In the genomic region with DNA sequence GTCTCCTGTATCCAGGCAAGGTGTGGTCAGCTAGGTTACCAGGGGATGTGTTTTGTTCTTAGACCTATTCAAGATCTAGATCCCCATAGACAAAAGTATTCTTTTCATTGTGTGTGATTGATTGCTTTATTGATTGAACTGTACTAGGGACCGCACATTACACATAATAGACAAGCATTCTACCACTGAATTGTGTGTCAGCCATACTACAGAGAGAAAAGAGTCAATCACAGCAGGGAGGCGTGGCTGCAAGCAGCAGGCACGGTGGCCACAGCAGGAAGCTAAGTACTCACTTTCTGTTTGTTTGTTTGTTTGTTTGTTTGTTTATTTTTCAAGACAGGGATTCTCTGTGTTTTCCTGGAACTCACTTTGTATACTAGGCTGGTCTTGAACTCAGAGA, we compare ENCODE assay signal across 15 mouse cellular contexts. TPM values are rescaled to one million over a fixed set of nuclear protein-coding genes. Genes with fewer than 3 reads are reported as not detected.
DNase-seq lines count a peak whose midpoint lies in the region; ATAC-seq and TF ChIP-seq lines count a peak whose summit lies in the region.
"Had no signal": no experiment of that assay in that cellular context is flagged by ENCODE, and none has a peak within 500 bp of the region (broad histone marks: within the 10 kb centered on the region; RNA-seq: fewer than 3 reads in every experiment).

No protein-coding gene starts in this region.

- H3K36me3 ChIP-seq in kidney, adult 2 months (ENCODE audit: control insufficient read depth, insufficient read depth, low read length), result no peaks in the 10 kb centered on the region
- no peaks in the 10 kb centered on the region for H3K36me3 ChIP-seq in kidney, embryonic 16.5 days (ENCODE audit: insufficient read depth, low read length)
- no peaks in the 10 kb centered on the region for H3K36me3 ChIP-seq in macrophage (ENCODE audit: inconsistent target)
- H3K36me3 ChIP-seq: midbrain, embryonic 13.5 days had no signal

- H3K27me3 ChIP-seq in kidney, adult 2 months (replicated peaks; ENCODE audit: control insufficient read depth, insufficient read depth, low read length), result no peaks in the 10 kb centered on the region
- no peaks in the 10 kb centered on the region for H3K27me3 ChIP-seq in kidney, embryonic 16.5 days (ENCODE audit: insufficient read depth, low read length)
- H3K27me3 ChIP-seq: limb, embryonic 12.5 days; midbrain, embryonic 13.5 days had no signal

- H3K9ac ChIP-seq in kidney, embryonic 16.5 days (replicated peaks; ENCODE audit: low read length), result no peak overlapping the region
- H3K9ac ChIP-seq: limb, embryonic 12.5 days; midbrain, embryonic 13.5 days had no signal

- WGBS in kidney, adult 2 months, result 79% methylated on average over 3 of the region's 3 CpGs
- 74% methylated on average over 3 of the region's 3 CpGs for WGBS in kidney, embryonic 16.5 days
- 83% methylated on average over 3 of the region's 3 CpGs for WGBS in macrophage (ENCODE audit: missing documents)

- peaks cover 3% of the 10 kb centered on the region; the same call in 1 of the 2 replicates for H3K4me1 ChIP-seq in kidney, adult 2 months (ENCODE audit: control insufficient read depth, insufficient read depth, low read length)
- H3K4me1 ChIP-seq in kidney, embryonic 16.5 days (ENCODE audit: insufficient read depth, low read length), result no peaks in the 10 kb centered on the region
- H3K4me1 ChIP-seq: limb, embryonic 12.5 days; midbrain, embryonic 13.5 days had no signal

- no peak overlapping the region for H3K4me2 ChIP-seq in kidney, embryonic 16.5 days (replicated peaks; ENCODE audit: low read depth, low read length)
- H3K4me2 ChIP-seq: limb, embryonic 12.5 days; midbrain, embryonic 13.5 days had no signal

- TF ChIP-seq POLR2A in kidney, adult 2 months (IDR thresholded peaks at IDR 0.05; ENCODE audit: low read depth, low read length), result no peak

- peak overlapping the region; percentile 82 for H3K27ac ChIP-seq in gastrocnemius, adult 2 months
- H3K27ac ChIP-seq in kidney, adult 2 months (ENCODE audit: insufficient read depth, low read depth, low read length), result peak overlapping the region; percentile 16
- H3K27ac ChIP-seq in kidney, embryonic 16.5 days (ENCODE audit: low read length), result no peak overlapping the region
- H3K27ac ChIP-seq in macrophage, result peak overlapping the region; percentile 95
- H3K27ac ChIP-seq: limb, embryonic 12.5 days; midbrain, embryonic 13.5 days had no signal

- no peak overlapping the region for H3K4me3 ChIP-seq in gastrocnemius, adult 2 months
- H3K4me3 ChIP-seq in kidney, adult 2 months (ENCODE audit: insufficient read depth, low read depth, low read length), result no peak overlapping the region
- no peak overlapping the region for H3K4me3 ChIP-seq in kidney, embryonic 16.5 days (ENCODE audit: low read length)
- H3K4me3 ChIP-seq in macrophage (ENCODE audit: inconsistent target), result no peak overlapping the region
- H3K4me3 ChIP-seq: limb, embryonic 12.5 days; midbrain, embryonic 13.5 days had no signal

- intact Hi-C loops in gastrocnemius, adult 2 months (cut with DNase I), result loop anchor here (5.0 kb wide), 1 partner anchor 52 kb away; no protein-coding TSS in a partner anchor

- ATAC-seq in kidney, embryonic 16.5 days (ENCODE audit: low FRiP score, low TSS enrichment), result no peak
- ATAC-seq: midbrain, embryonic 13.5 days had no signal

- no peak for DNase-seq in gastrocnemius, adult 2 months
- no peak for DNase-seq in gastrocnemius, adult 8-10 months (ENCODE audit: low spot score in 2 of 2)
- DNase-seq in kidney, adult 2 months, result no peak
- peak; percentile 52 for DNase-seq in NIH3T3 (ENCODE audit: low read depth)
- no peak for DNase-seq in left cerebral cortex, adult 11 months (ENCODE audit: low spot score)
- no peak for DNase-seq in yolk sac, embryonic 10.5 days (ENCODE audit: low spot score)
- DNase-seq: cerebellum, postnatal 36 days; layer of hippocampus, postnatal 36 days; right cerebral cortex, postnatal 25 days; thymus, postnatal 25 days had no signal

- no peak for TF ChIP-seq CTCF in gastrocnemius, adult 2 months (IDR thresholded peaks at IDR 0.05)
- TF ChIP-seq CTCF in kidney, adult 2 months (conservative IDR thresholded peaks at IDR 0.05; ENCODE audit: insufficient read depth, insufficient read length, low read depth, low read length), result no peak

- peaks cover 8% of the 10 kb centered on the region; the same call in 1 of the 2 replicates for H3K9me3 ChIP-seq in kidney, embryonic 16.5 days (ENCODE audit: low read length)

- peaks cover 60% of the 10 kb centered on the region; the same call in 1 of the 2 replicates for H3K79me2 ChIP-seq in macrophage (ENCODE audit: inconsistent target)

RNA-seq across cellular contexts. Expression of gene Lrrfip1, which starts 25.9 kb away (rescaled TPM):
- 100 to 1,000 TPM; 131 to 149 TPM for total RNA-seq in gastrocnemius, adult 2 months (2021)
- 100 to 1,000 TPM; 104 to 126 (median 123) TPM for total RNA-seq in gastrocnemius, adult 8-10 months (2022)
- polyA plus RNA-seq in kidney, adult 2 months (2012; rRNA removed), result 9.4 and 11.4 TPM in 2 replicates
- 45.9 and 50.8 TPM in 2 replicates for polyA plus RNA-seq in kidney, embryonic 16.5 days (2015; fragmentation: Nextera tagmentation; extraction: Ambion mirVana)
- total RNA-seq in macrophage (2018; cell fraction: chromatin; rRNA removed), result 1,000 to 10,000 TPM in 1 of 26 experiments, 100 to 1,000 TPM in 24, 10 to 100 TPM in 1; 83.2 to 1,087 (median 200) TPM
- total RNA-seq in macrophage (2018; cell fraction: cytosol; rRNA removed), result 100 to 1,000 TPM in 5 of 26 experiments, 10 to 100 TPM in 21; 53.9 to 309 (median 75.0) TPM
- 100 to 1,000 TPM in 19 of 26 experiments, 10 to 100 TPM in 7; 79.7 to 456 (median 123) TPM for total RNA-seq in macrophage (2018; cell fraction: nucleus; rRNA removed)
- polyA plus RNA-seq in macrophage (2018), result 58.8 to 94.9 TPM (median 88.9 TPM) in 3 replicates

RNA-seq across cellular contexts. Expression of gene Rab17, which starts 55.0 kb away (rescaled TPM):
- not detected for total RNA-seq in gastrocnemius, adult 2 months (2021)
- not detected for total RNA-seq in gastrocnemius, adult 8-10 months (2022)
- polyA plus RNA-seq in kidney, adult 2 months (2012; rRNA removed), result 34.4 and 35.9 TPM in 2 replicates
- 10.8 and 12.0 TPM in 2 replicates for polyA plus RNA-seq in kidney, embryonic 16.5 days (2015; fragmentation: Nextera tagmentation; extraction: Ambion mirVana)
- total RNA-seq in macrophage (2018; cell fraction: chromatin; rRNA removed), result not detected
- total RNA-seq in macrophage (2018; cell fraction: cytosol; rRNA removed), result under 1 TPM in 5 of 26 experiments, not detected in 21; 0.05 to 0.18 (median 0.17) TPM
- total RNA-seq in macrophage (2018; cell fraction: nucleus; rRNA removed), result under 1 TPM in 1 of 26 experiments, not detected in 25; 0.89 TPM
- not detected in 3 replicates for polyA plus RNA-seq in macrophage (2018)
- total RNA-seq: adrenal gland, adult 8-10 months; layer of hippocampus, postnatal 36 days had no signal
- polyA plus RNA-seq: midbrain, embryonic 13.5 days had no signal

Comparison
In these comparisons a context has a peak if more than half of its experiments do, and no peak if none do; other contexts are left out.
1. RNA of gene Rab17, which starts 55.0 kb away (polyA plus RNA-seq): 34.4 to 35.9 TPM in kidney, adult 2 months and 10.8 to 12.0 TPM in kidney, embryonic 16.5 days; not detected in macrophage; every median in the first group is over 10 times any median in the second.